Mouse (Mus musculus) hindbrain, embryonic 11.5 days (tissue): Measurements from ENCODE around the gene Icam5. TPM values are rescaled to one million over a fixed set of nuclear protein-coding genes. Genes with fewer than 3 reads are reported as not detected.
"Not testable (repeated sequence)": the region's sequence is repeated elsewhere in the genome, so short reads cannot be mapped to it uniquely, and the experiment has no call there.

Experiments used
- ATAC-seq: fragments of 200-750 bp; cut with Nextera tagmentation; 2 replicates; pipeline ENCODE4 v1.8.0; 2017; ENCODE audit warnings: mild to moderate bottlenecking, moderate TSS enrichment, moderate library complexity; ENCODE audit not compliant: low FRiP score
- DNase-seq: peaks from one replicate; pipeline ENCODE4 v3.0.0-alpha.2; 2015; ENCODE audit warnings: low spot score
- H3K27ac ChIP-seq: fragments of 300-500 bp; sonication (generic); 2 replicates; pipeline ENCODE4 v1.5.1; 2014; ENCODE audit warnings: mild to moderate bottlenecking, low read depth, low read length
- H3K27me3 ChIP-seq: fragments of 300-500 bp; sonication (generic); 2 replicates; pipeline ENCODE4 v1.6.1; 2014; ENCODE audit warnings: mild to moderate bottlenecking, low read length, moderate library complexity, mixed read lengths; ENCODE audit not compliant: control insufficient read depth, insufficient read depth
- H3K36me3 ChIP-seq: fragments of 300-500 bp; sonication (generic); 2 replicates; pipeline ENCODE4 v1.6.1; 2014; ENCODE audit warnings: mild to moderate bottlenecking, low read length, moderate library complexity, mixed read lengths; ENCODE audit not compliant: control insufficient read depth, insufficient read depth
- H3K4me1 ChIP-seq: fragments of 300-500 bp; sonication (generic); replicated peaks from 2 replicates; pipeline ENCODE4 v1.6.1; 2014; ENCODE audit warnings: low read length, mixed read lengths; ENCODE audit not compliant: control insufficient read depth, insufficient read depth
- H3K4me2 ChIP-seq: fragments of 300-500 bp; sonication (generic); replicated peaks from 2 replicates; pipeline ENCODE4 v1.6.1; 2014; ENCODE audit warnings: mild to moderate bottlenecking, low read depth, low read length
- H3K4me3 ChIP-seq: fragments of 300-500 bp; sonication (generic); 2 replicates; pipeline ENCODE4 v1.5.1; 2014; ENCODE audit warnings: low read depth, low read length
- H3K9ac ChIP-seq: fragments of 300-500 bp; sonication (generic); 2 replicates; pipeline ENCODE4 v1.6.1; 2014; ENCODE audit warnings: low read depth, low read length
- H3K9me3 ChIP-seq: fragments of 300-500 bp; sonication (generic); 2 replicates; pipeline ENCODE4 v1.6.1; 2016; ENCODE audit warnings: low read length; ENCODE audit not compliant: control insufficient read depth
- WGBS: fragments of 180-500 bp; shearing (Covaris S2); extraction: QIAGEN DNeasy Blood & Tissue Kit; methylation state at CpG from one replicate; pipeline ENCODE4 v1.1.7; 2014; 5-methylcytosine and 5-hydroxymethylcytosine counted together
- polyA plus RNA-seq: library from polyadenylated mRNA; unstranded; fragments of >200 nt; fragmentation: Nextera tagmentation; extraction: Ambion mirVana; gene quantifications from 2 replicates; pipeline ENCODE4 v1.2.1, GENCODE M21; 2014

The Icam5 gene
- polyA plus RNA-seq, 1 experiment from 2014 or later, result not detected

GRCm38 (mm10) chr9:21010362-21010761 is 21.5 kb upstream of the Icam5 start:
- DNase-seq, result no peak
- WGBS, result 74% methylated on average over 2 of the region's 2 CpGs
- no peak overlapping the region for H3K27ac ChIP-seq

DNA sequence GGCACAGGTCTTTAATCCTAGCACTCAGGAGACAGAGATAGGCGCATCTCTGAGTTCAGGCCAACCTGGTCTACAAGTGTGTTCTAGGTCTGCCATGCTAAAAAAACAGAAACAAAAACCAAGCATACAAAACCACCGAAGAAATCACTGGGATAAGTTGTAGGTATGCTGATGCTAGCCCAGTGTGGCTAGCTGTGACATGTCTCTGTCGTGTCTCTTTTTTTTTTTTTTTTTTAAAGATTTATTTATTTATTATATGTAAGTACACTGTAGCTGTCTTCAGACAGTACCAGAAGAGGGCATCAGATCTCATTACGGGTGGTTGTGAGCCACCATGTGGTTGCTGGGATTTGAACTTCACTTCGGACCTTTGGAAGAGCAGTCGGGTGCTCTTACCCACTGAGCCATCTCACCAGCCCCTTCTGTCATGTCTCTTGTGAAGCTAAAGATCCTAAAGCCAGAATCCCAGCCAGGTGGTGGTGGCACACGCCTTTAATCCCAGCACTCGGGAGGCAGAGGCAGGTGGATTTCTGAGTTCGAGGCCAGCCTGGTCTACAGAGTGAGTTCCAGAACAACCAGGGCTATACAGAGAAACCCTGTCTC is 20.8 kb upstream of the Icam5 start:
- not testable (repeated sequence) for H3K9ac ChIP-seq, H3K4me1 ChIP-seq, H3K4me3 ChIP-seq, H3K36me3 ChIP-seq, H3K4me2 ChIP-seq, H3K27ac ChIP-seq, H3K9me3 ChIP-seq, ATAC-seq, DNase-seq
- H3K27me3 ChIP-seq, result peaks cover 19% of the 10 kb centered on the region
- WGBS, result 71% methylated on average over 9 of the region's 9 CpGs

More at GRCm38 (mm10) chr9:21010362-21010761, 21.5 kb upstream of the Icam5 start:
- Histone ChIP-seq H3K4me1 (no peaks in the 10 kb centered on the region), H3K9me3 (no peaks in the 10 kb centered on the region), H3K4me2 (no peak overlapping the region), H3K9ac (no peak overlapping the region), H3K27me3 (peaks cover 13% of the 10 kb centered on the region), H3K4me3 (no peak overlapping the region), H3K36me3 (no peaks in the 10 kb centered on the region)
- no peak for ATAC-seq

DNA sequence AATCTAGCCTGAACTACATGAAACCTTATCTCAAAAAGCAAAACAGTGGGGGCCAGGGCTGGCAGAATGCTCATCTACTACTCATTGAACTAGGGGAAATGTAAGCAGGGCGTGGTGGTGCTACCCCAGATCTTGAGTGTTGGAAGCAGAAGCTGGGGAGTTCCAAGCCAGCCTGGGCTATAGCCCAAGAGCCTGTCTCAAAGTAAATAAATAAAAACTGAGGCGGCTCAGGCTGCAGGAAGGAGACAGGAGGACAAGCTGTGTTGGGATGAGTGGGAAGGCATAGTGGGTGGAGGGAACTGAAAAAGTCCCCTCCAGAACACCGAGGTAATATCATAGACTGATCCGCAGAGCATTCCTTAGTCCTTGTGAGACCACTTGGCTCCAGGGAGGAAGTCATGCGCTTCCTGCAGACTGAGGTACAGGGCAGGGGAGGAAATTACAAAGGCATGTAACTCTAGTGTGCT is 20.0 kb upstream of the Icam5 start:
- no peaks in the 10 kb centered on the region for H3K36me3 ChIP-seq
- no peaks in the 10 kb centered on the region for H3K4me1 ChIP-seq
- no peak for ATAC-seq
- WGBS, result 69% methylated on average over 5 of the region's 5 CpGs
- DNase-seq, result no peak
- no peak overlapping the region for H3K4me2 ChIP-seq
- no peak overlapping the region for H3K4me3 ChIP-seq
- no peaks in the 10 kb centered on the region for H3K9me3 ChIP-seq
- H3K9ac ChIP-seq, result no peak overlapping the region
- H3K27ac ChIP-seq, result no peak overlapping the region
- peaks cover 28% of the 10 kb centered on the region for H3K27me3 ChIP-seq

GRCm38 (mm10) chr9:21012368-21012767 is 19.5 kb upstream of the Icam5 start:
- Histone ChIP-seq H3K27me3 (peaks cover 33% of the 10 kb centered on the region), H3K27ac (no peak overlapping the region), H3K9ac (no peak overlapping the region), H3K9me3 (no peaks in the 10 kb centered on the region), H3K4me3 (no peak overlapping the region), H3K4me2 (no peak overlapping the region), H3K4me1 (no peaks in the 10 kb centered on the region), H3K36me3 (no peaks in the 10 kb centered on the region)
- WGBS, result 43% methylated on average over 1 of the region's 1 CpGs
- no peak for DNase-seq
- ATAC-seq, result no peak

- H3K4me1 ChIP-seq, result no peaks in the 10 kb centered on the region
- ATAC-seq, result no peak
- H3K9ac ChIP-seq, result no peak overlapping the region
- no peaks in the 10 kb centered on the region for H3K9me3 ChIP-seq
- no peaks in the 10 kb centered on the region for H3K36me3 ChIP-seq
- 3% methylated on average over 29 of the region's 29 CpGs for WGBS
- no peak overlapping the region for H3K27ac ChIP-seq
- DNase-seq, result peak; percentile 31
- H3K27me3 ChIP-seq, result peaks cover 36% of the 10 kb centered on the region
- no peak overlapping the region for H3K4me3 ChIP-seq
- peak overlapping the region; percentile 17; the same call in 1 of the 2 replicates for H3K4me2 ChIP-seq
Observed at GRCm38 (mm10) chr9:21014691-21015570, 16.9 kb upstream of the Icam5 start.

DNA sequence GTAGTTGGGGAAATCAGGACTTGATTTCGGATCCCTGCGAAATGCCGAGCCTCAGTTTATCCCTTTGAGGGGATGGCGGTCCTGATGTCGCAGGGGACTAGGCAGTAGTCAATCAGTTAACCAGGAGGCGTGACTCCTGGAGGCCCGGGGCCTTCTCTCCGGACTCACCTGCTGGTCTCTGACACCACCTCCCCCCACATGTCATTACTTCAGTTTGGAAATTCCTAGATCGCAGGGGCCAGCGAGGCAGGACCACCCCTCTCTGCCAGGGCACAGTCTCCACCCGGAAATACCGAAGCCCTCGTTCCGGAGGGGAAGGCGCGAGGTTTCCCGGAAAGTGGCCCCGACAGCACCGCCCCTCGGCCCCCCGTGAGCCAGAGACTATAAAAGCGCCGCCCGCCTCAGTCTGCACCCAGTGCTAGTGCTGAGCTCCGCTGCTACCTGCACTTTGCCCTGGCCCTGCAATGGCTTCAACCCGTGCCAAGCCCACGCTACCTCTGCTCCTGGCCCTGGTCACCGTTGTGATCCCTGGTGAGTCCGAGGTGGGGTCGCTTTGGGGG is 16.2 kb upstream of the Icam5 start, which contains the start of gene Icam1:
Gene Icam1 (plus strand): TSS at position 415 of the 560 bp plus-strand sequence.
- Histone ChIP-seq H3K9ac (no peak within 1 kb of the TSS), H3K36me3 (no peaks in the 10 kb centered on the region), H3K4me3 (peak within 1 kb of the TSS; percentile 19; the same call in 1 of the 2 replicates), H3K4me1 (no peaks in the 10 kb centered on the region), H3K27me3 (peaks cover 36% of the 10 kb centered on the region), H3K9me3 (no peaks in the 10 kb centered on the region), H3K4me2 (peak within 1 kb of the TSS; percentile 32), H3K27ac (no peak within 1 kb of the TSS)
- WGBS, result 2% methylated on average over 30 of the region's 30 CpGs
- DNase-seq, result peak; percentile 40
- ATAC-seq, result no peak

- H3K4me3 ChIP-seq, result no peak overlapping the region
- no peaks in the 10 kb centered on the region for H3K36me3 ChIP-seq
- ATAC-seq (no peak), DNase-seq (peak; percentile 30)
- 8% methylated on average over 17 of the region's 17 CpGs for WGBS
- H3K4me2 ChIP-seq, result no peak overlapping the region
- no peak overlapping the region for H3K27ac ChIP-seq
- H3K27me3 ChIP-seq, result peaks cover 36% of the 10 kb centered on the region
- H3K9me3 ChIP-seq, result no peaks in the 10 kb centered on the region
- no peaks in the 10 kb centered on the region for H3K4me1 ChIP-seq
- no peak overlapping the region for H3K9ac ChIP-seq
Observed at GRCm38 (mm10) chr9:21016331-21017176, 15.3 kb upstream of the Icam5 start.

DNA sequence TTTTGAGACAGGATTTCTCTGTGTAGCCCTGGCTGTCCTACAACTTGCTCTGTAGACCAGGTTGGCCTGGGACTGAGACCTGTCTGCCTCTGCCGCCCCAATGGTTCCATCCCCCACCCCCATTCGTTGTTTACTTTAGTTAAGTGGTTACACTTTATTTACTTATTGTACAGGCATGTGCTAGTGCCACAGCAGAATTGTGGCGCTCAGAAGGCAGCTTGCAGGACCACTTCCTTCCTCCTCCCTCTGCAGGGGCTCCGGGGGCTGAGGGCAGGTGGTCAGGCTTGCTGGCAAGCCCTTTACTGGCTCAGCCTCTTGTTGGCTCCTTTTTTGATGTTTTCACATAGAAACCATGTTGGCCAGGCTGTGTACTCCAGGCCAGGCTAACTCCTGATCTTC is 14.7 kb upstream of the Icam5 start:
- 38% methylated on average over 4 of the region's 4 CpGs for WGBS

More for the DNA sequence above, 14.7 kb upstream of the Icam5 start:
- H3K36me3 ChIP-seq, result no peaks in the 10 kb centered on the region
- DNase-seq (no peak), ATAC-seq (no peak)
- H3K4me2 ChIP-seq, result no peak overlapping the region
- no peaks in the 10 kb centered on the region for H3K4me1 ChIP-seq
- no peak overlapping the region for H3K27ac ChIP-seq
- H3K9me3 ChIP-seq, result no peaks in the 10 kb centered on the region
- peaks cover 36% of the 10 kb centered on the region for H3K27me3 ChIP-seq
- H3K9ac ChIP-seq, result no peak overlapping the region
- no peak overlapping the region for H3K4me3 ChIP-seq
